Mouse (Mus musculus) kidney, embryonic 15.5 days (tissue): ENCODE data around the gene Vdac1. TPM values are rescaled to one million over a fixed set of nuclear protein-coding genes. Genes with fewer than 3 reads are reported as not detected.
A peak's percentile ranks its signal among the peaks of the same experiment; 100 is the strongest.

Source experiments
- ATAC-seq: fragments of 200-750 bp; cut with Nextera tagmentation; replicated peaks from 2 replicates; pipeline ENCODE4 v1.8.0; 2017; ENCODE audit warnings: moderate TSS enrichment; ENCODE audit not compliant: low FRiP score
- H3K27ac ChIP-seq: fragments of 300-500 bp; sonication (generic); 2 replicates; pipeline ENCODE4 v1.5.1; 2015; ENCODE audit warnings: mild to moderate bottlenecking, inconsistent platforms
- H3K27me3 ChIP-seq: fragments of 300-500 bp; sonication (generic); 2 replicates; pipeline ENCODE4 v1.6.1; 2015; ENCODE audit warnings: inconsistent platforms
- H3K36me3 ChIP-seq: fragments of 300-500 bp; sonication (generic); 2 replicates; pipeline ENCODE4 v1.6.1; 2015; ENCODE audit warnings: inconsistent platforms
- H3K4me1 ChIP-seq: fragments of 300-500 bp; sonication (generic); 2 replicates; pipeline ENCODE4 v1.6.1; 2015; ENCODE audit warnings: inconsistent platforms
- H3K4me2 ChIP-seq: fragments of 300-500 bp; sonication (generic); 2 replicates; pipeline ENCODE4 v1.6.1; 2015; ENCODE audit warnings: moderate library complexity, mild to moderate bottlenecking, inconsistent platforms
- H3K4me3 ChIP-seq: fragments of 300-500 bp; sonication (generic); replicated peaks from 2 replicates; pipeline ENCODE4 v1.5.1; 2015; ENCODE audit warnings: mild to moderate bottlenecking, inconsistent platforms
- H3K9ac ChIP-seq: fragments of 300-500 bp; sonication (generic); 2 replicates; pipeline ENCODE4 v1.6.1; 2015; ENCODE audit warnings: mild to moderate bottlenecking, inconsistent platforms
- H3K9me3 ChIP-seq: fragments of 300-500 bp; sonication (generic); replicated peaks from 2 replicates; pipeline ENCODE4 v1.6.1; 2016; ENCODE audit warnings: inconsistent platforms
- WGBS: fragments of 180-500 bp; shearing (Covaris S2); methylation state at CpG from one replicate; pipeline ENCODE4 v1.1.7; 2015; ENCODE audit warnings: mixed read lengths; 5-methylcytosine and 5-hydroxymethylcytosine counted together
- polyA plus RNA-seq: library from polyadenylated mRNA; unstranded; fragments of >200 nt; fragmentation: Nextera tagmentation; extraction: Ambion mirVana; gene quantifications from 2 replicates; pipeline ENCODE4 v1.2.1, GENCODE M21; 2015

The Vdac1 gene
- polyA plus RNA-seq, 1 experiment from 2014 or later, result 336 TPM

DNA sequence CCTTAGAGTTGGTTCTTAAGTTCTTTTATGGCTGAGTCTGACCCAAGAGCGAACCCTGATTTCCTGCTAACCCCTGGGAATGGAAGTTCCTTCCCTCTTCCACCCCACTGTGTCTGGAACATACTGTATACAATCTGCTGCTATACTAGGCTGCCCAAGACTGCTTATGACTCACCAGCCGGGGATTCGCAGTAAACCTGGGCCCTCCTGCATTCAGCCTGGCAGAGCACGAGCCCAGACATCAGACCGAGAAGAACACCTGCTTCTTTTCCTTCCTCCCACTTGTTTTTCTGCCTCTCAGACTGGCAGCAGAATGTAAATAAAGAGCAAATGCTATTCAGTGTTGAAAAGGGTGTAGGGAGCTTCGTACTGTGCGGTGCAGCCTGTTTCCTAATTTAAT lies 24.7 kb upstream of the Vdac1 start:
- Histone ChIP-seq H3K4me1 (peaks cover 35% of the 10 kb centered on the region), H3K4me3 (no peak overlapping the region), H3K9ac (no peak overlapping the region), H3K36me3 (no peaks in the 10 kb centered on the region), H3K9me3 (no peaks in the 10 kb centered on the region; the same call in 1 of the 2 replicates), H3K27ac (peak overlapping the region; percentile 48; the same call in 1 of the 2 replicates), H3K27me3 (no peaks in the 10 kb centered on the region), H3K4me2 (no peak overlapping the region)
- ATAC-seq, result no peak
- 52% methylated on average over 7 of the region's 7 CpGs for WGBS

DNA sequence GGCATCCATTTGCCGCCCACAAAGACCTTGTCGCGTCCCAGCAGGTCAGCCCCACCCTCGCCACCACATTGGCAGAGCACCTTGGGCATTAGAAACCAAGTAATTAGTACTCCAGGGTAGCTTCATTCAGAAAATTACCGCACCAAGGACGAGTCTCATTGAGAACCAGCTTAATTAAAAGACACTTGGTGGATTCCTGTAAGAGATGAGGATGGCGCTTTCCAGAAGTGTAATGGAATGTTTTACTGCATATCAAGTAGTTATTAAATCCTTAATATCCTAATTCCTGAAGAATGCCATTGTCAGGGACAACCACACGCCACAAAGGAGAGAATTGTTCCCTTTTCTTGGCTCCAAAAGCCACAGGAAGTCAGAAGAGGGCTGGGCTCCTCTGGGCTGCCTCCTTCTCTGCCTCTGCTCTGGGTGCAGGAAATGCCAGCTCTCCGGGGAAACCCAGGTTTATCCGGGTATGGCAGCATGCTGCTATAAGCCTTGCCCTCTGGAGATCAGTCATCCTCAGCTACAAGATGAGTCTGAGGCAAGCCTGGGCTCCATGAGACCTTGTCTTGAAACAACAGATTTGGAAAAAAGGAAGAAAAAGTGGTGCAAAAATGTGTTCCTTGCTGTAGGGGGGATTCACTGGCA lies 22.9 kb upstream of the Vdac1 start:
- ATAC-seq, result no peak
- no peaks in the 10 kb centered on the region; the same call in 1 of the 2 replicates for H3K9me3 ChIP-seq
- H3K36me3 ChIP-seq, result no peaks in the 10 kb centered on the region
- H3K27me3 ChIP-seq, result no peaks in the 10 kb centered on the region
- H3K27ac ChIP-seq, result no peak overlapping the region
- H3K9ac ChIP-seq, result no peak overlapping the region
- H3K4me1 ChIP-seq, result peaks cover 33% of the 10 kb centered on the region
- no peak overlapping the region for H3K4me2 ChIP-seq
- no peak overlapping the region for H3K4me3 ChIP-seq
- WGBS, result 70% methylated on average over 10 of the region's 10 CpGs

GRCm38 (mm10) chr11:52338351-52338750 lies 22.3 kb upstream of the Vdac1 start:
- H3K27ac ChIP-seq, result no peak overlapping the region

GRCm38 (mm10) chr11:52339098-52339497 lies 21.6 kb upstream of the Vdac1 start:
- no peaks in the 10 kb centered on the region for H3K27me3 ChIP-seq
- no peak overlapping the region for H3K4me3 ChIP-seq
- no peak overlapping the region for H3K4me2 ChIP-seq
- 95% methylated on average over 4 of the region's 4 CpGs for WGBS
- ATAC-seq, result no peak
- H3K9ac ChIP-seq, result no peak overlapping the region
- H3K9me3 ChIP-seq, result no peaks in the 10 kb centered on the region; the same call in 1 of the 2 replicates
- H3K36me3 ChIP-seq, result no peaks in the 10 kb centered on the region
- peaks cover 22% of the 10 kb centered on the region for H3K4me1 ChIP-seq
- no peak overlapping the region for H3K27ac ChIP-seq

More at GRCm38 (mm10) chr11:52338351-52338750, 22.3 kb upstream of the Vdac1 start:
- 69% methylated on average over 3 of the region's 3 CpGs for WGBS
- H3K9ac ChIP-seq, result no peak overlapping the region
- H3K27me3 ChIP-seq, result no peaks in the 10 kb centered on the region
- H3K9me3 ChIP-seq, result no peaks in the 10 kb centered on the region; the same call in 1 of the 2 replicates
- H3K4me1 ChIP-seq, result peaks cover 27% of the 10 kb centered on the region
- ATAC-seq, result no peak
- no peak overlapping the region for H3K4me3 ChIP-seq
- H3K36me3 ChIP-seq, result no peaks in the 10 kb centered on the region
- no peak overlapping the region for H3K4me2 ChIP-seq

DNA sequence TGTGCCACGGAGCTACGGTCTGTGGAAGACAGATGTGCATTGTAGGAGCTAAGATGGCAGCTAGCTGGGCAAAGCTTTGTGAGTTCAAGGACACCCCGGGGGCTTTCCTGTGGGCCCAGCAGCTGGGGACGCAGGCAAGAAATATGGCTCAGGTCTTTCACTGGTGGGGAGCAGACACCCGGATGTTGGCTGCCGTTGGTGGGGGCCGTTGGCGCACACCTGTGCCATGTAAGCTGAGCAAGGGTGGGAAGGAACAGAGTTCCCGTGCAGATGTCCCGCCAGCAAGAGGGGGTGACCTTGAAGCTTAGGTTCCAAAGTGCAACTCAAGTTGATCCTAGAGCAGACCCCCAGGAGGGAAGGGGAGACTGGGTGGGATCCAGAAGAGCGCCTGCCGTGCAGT lies 21.1 kb upstream of the Vdac1 start:
- Histone ChIP-seq H3K9ac (no peak overlapping the region), H3K4me1 (peaks cover 22% of the 10 kb centered on the region), H3K27ac (no peak overlapping the region), H3K4me3 (no peak overlapping the region), H3K27me3 (no peaks in the 10 kb centered on the region), H3K4me2 (no peak overlapping the region), H3K9me3 (no peaks in the 10 kb centered on the region; the same call in 1 of the 2 replicates), H3K36me3 (no peaks in the 10 kb centered on the region)
- 89% methylated on average over 12 of the region's 12 CpGs for WGBS
- no peak for ATAC-seq

DNA sequence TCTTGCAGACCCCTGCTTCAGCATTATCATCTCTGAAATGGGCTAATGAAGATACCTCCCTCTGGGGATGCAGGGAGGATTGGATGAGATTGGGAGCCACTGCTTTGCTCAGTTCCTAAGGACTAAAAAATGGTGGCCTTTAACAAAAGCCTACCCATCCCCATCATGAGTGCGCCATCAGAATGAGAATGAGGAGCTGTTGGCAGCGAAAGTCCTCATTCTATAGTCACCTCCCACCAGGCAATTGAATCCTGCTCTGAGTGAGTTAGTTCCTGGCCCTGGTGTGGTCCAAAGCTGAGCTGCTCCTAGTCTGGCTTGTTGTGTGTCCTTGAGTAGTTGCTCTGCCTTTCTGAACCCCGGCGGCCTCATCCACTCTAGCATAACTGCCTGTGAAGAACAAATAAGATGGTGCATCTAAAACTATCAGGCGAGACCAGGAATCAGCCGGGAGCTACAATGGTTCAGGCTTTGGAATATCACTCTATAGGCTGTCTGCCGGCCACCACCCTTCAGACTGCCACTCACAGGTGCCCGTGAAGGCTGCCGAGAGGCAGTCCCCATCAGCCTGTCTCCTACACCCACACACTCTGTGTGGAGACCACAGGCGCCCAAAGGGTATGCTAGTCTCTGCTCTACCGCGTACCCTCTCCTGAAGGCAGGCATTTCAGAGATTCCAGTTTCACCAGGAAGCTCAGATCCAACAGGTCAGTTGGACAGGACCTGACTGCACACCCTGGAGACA lies 20.4 kb upstream of the Vdac1 start:
- Histone ChIP-seq H3K9me3 (no peaks in the 10 kb centered on the region; the same call in 1 of the 2 replicates), H3K27ac (no peak overlapping the region), H3K4me3 (no peak overlapping the region), H3K4me1 (peaks cover 22% of the 10 kb centered on the region), H3K36me3 (no peaks in the 10 kb centered on the region), H3K9ac (no peak overlapping the region), H3K27me3 (no peaks in the 10 kb centered on the region), H3K4me2 (no peak overlapping the region)
- ATAC-seq, result no peak
- WGBS, result 88% methylated on average over 12 of the region's 12 CpGs

- no peaks in the 10 kb centered on the region for H3K9me3 ChIP-seq
- no peak for ATAC-seq
- WGBS, result 48% methylated on average over 9 of the region's 9 CpGs
Measured at GRCm38 (mm10) chr11:52341001-52341400, 19.7 kb upstream of the Vdac1 start.

GRCm38 (mm10) chr11:52341476-52341875 lies 19.2 kb upstream of the Vdac1 start:
- WGBS, result 70% methylated on average over 5 of the region's 5 CpGs
- Histone ChIP-seq H3K27me3 (no peaks in the 10 kb centered on the region), H3K4me1 (peaks cover 20% of the 10 kb centered on the region), H3K27ac (no peak overlapping the region), H3K36me3 (no peaks in the 10 kb centered on the region), H3K4me3 (no peak overlapping the region), H3K9ac (no peak overlapping the region), H3K4me2 (no peak overlapping the region), H3K9me3 (no peaks in the 10 kb centered on the region)
- no peak for ATAC-seq

More at GRCm38 (mm10) chr11:52341001-52341400, 19.7 kb upstream of the Vdac1 start:
- H3K4me3 ChIP-seq, result no peak overlapping the region
- no peak overlapping the region for H3K9ac ChIP-seq
- H3K4me2 ChIP-seq, result no peak overlapping the region
- no peaks in the 10 kb centered on the region for H3K27me3 ChIP-seq
- H3K27ac ChIP-seq, result no peak overlapping the region
- no peaks in the 10 kb centered on the region for H3K36me3 ChIP-seq
- peaks cover 23% of the 10 kb centered on the region for H3K4me1 ChIP-seq

GRCm38 (mm10) chr11:52342296-52342695 lies 18.4 kb upstream of the Vdac1 start:
- no peaks in the 10 kb centered on the region for H3K27me3 ChIP-seq
- no peak overlapping the region for H3K4me2 ChIP-seq
- H3K9ac ChIP-seq, result no peak overlapping the region
- peaks cover 23% of the 10 kb centered on the region for H3K4me1 ChIP-seq
- no peak for ATAC-seq
- H3K4me3 ChIP-seq, result no peak overlapping the region
- H3K27ac ChIP-seq, result no peak overlapping the region
- WGBS, result 80% methylated on average over 4 of the region's 4 CpGs
- no peaks in the 10 kb centered on the region for H3K36me3 ChIP-seq
- no peaks in the 10 kb centered on the region for H3K9me3 ChIP-seq

DNA sequence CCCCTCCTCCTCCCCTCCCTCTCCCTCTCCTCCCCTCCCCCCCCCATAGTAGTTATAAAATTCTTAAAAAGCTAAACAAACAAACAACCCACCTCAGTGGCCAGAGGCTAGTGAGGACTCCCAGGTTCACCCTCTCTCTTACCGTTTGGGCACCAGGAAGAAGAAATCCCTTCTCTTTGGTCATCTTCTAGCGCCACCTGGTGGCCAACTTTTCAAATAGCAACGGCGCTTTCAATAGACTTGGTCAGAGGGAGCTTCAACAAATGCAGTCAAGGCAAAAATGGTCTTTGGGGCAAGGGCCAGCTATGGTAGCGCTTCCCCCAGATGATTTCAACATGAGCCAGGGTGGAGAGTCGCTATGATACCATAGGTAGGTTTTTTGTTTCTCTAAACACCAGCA lies 17.5 kb upstream of the Vdac1 start:
- WGBS, result 4% methylated on average over 6 of the region's 6 CpGs
- ATAC-seq, result no peak

DNA sequence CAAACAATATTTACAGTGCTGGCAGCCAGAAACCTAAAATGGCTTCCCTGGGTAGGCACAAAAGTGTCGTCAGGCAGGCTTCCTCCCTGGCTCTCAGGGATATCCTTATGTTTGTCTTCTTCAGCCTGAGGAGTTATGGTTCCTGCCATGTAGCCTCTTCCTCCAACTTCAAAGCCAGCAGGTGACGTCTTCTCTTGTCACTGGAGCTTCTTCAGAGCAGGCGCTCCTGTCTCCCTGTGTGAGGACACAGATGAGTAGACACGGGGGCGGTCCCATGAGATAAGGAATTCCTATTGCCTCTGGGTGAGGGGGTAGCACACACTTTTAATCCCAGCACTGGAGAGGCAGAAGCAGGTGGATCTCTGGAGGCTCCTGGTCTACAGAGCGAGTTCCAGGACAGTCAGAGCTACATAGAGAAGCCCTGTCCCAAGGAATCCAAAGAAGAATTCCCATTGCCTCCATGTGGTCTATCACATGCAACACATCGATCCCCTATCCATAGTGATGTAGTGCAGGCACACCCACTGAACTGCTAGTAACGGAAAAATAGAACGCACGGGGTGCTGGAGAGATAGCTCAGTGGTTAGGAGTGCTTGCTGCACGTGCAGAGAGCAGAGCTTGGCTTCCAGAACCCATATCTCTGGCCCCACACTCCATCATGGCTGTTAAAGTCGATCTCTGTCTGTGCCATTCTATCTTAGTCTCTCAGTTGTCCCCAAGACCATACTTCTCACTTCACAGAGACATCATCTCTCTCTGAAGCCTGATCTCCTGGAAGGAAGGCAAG lies 15.5 kb upstream of the Vdac1 start:
- H3K4me1 ChIP-seq, result peaks cover 21% of the 10 kb centered on the region
- H3K9me3 ChIP-seq, result no peaks in the 10 kb centered on the region
- H3K27me3 ChIP-seq, result no peaks in the 10 kb centered on the region
- WGBS, result 77% methylated on average over 12 of the region's 12 CpGs
- 0 out of 2 replicates have a peak overlapping the region, but pooled peaks have one; percentile 65 for H3K4me2 ChIP-seq
- H3K36me3 ChIP-seq, result no peaks in the 10 kb centered on the region
- no peak for ATAC-seq
- no peak overlapping the region for H3K4me3 ChIP-seq
- H3K9ac ChIP-seq, result no peak overlapping the region
- no peak overlapping the region for H3K27ac ChIP-seq

More for the DNA sequence above, 17.5 kb upstream of the Vdac1 start:
- H3K36me3 ChIP-seq, result no peaks in the 10 kb centered on the region
- no peak overlapping the region for H3K4me3 ChIP-seq
- H3K4me2 ChIP-seq, result 0 out of 2 replicates have a peak overlapping the region, but pooled peaks have one; percentile 15
- no peak overlapping the region for H3K9ac ChIP-seq
- no peaks in the 10 kb centered on the region for H3K27me3 ChIP-seq
- H3K27ac ChIP-seq, result no peak overlapping the region
- H3K4me1 ChIP-seq, result peaks cover 23% of the 10 kb centered on the region
- no peaks in the 10 kb centered on the region for H3K9me3 ChIP-seq
